Mouse (Mus musculus) liver, postnatal 0 days (tissue): ENCODE measurements at regions not wholly inside any gene's neighbourhood (a gene's known extent, or its start where the extent isn't known, plus 50 kb on each side); places are given as distances from the start of the nearest gene placed in this dataset.

ENCODE experiments used
- ATAC-seq: fragments of 200-750 bp; cut with Nextera tagmentation; 2 replicates; pipeline ENCODE4 v1.8.0; 2017; ENCODE audit warnings: mild to moderate bottlenecking, moderate library complexity
- DNase-seq: peaks from one replicate; pipeline ENCODE4 v3.0.0-alpha.2; 2016
- H3K27ac ChIP-seq: fragments of 300-500 bp; sonication (generic); 2 replicates; pipeline ENCODE4 v1.5.1; 2014; ENCODE audit warnings: antibody characterized with exemption, moderate library complexity, mild to moderate bottlenecking, low read depth
- H3K27me3 ChIP-seq: fragments of 300-500 bp; sonication (generic); 2 replicates; pipeline ENCODE4 v1.6.1; 2014; ENCODE audit warnings: low read length, control low read depth, mixed read lengths; ENCODE audit not compliant: insufficient read depth
- H3K36me3 ChIP-seq: fragments of 300-500 bp; sonication (generic); replicated peaks from 2 replicates; pipeline ENCODE4 v1.6.1; 2014; ENCODE audit warnings: mild to moderate bottlenecking, control low read depth, low read length, moderate library complexity, mixed read lengths; ENCODE audit not compliant: insufficient read depth
- H3K4me1 ChIP-seq: fragments of 300-500 bp; sonication (generic); 2 replicates; pipeline ENCODE4 v1.6.1; 2014; ENCODE audit warnings: antibody characterized with exemption, mild to moderate bottlenecking, control low read depth; ENCODE audit not compliant: insufficient read depth
- H3K4me2 ChIP-seq: fragments of 300-500 bp; sonication (generic); 2 replicates; pipeline ENCODE4 v1.6.1; 2014; ENCODE audit warnings: low read depth, mild to moderate bottlenecking, low read length, moderate library complexity, mixed read lengths
- H3K4me3 ChIP-seq: fragments of 300-500 bp; sonication (generic); 2 replicates; pipeline ENCODE4 v1.5.1; 2014; ENCODE audit warnings: low read depth, low read length
- H3K9ac ChIP-seq: fragments of 300-500 bp; sonication (generic); replicated peaks from 2 replicates; pipeline ENCODE4 v1.6.1; 2014; ENCODE audit warnings: mild to moderate bottlenecking, moderate library complexity
- H3K9me3 ChIP-seq: fragments of 300-500 bp; sonication (generic); 2 replicates; pipeline ENCODE4 v1.6.1; 2016; ENCODE audit warnings: mild to moderate bottlenecking, control low read depth, low read length, mixed read lengths
- CTCF ChIP-seq: sonication (generic); IDR thresholded peaks from 2 replicates; pipeline ENCODE4 v1.5.1; 2016; ENCODE audit warnings: antibody characterized with exemption, low read depth
- EP300 ChIP-seq: IDR thresholded peaks from 2 replicates; pipeline ENCODE4 v1.6.1; 2016; ENCODE audit warnings: antibody characterized with exemption, low read depth, mild to moderate bottlenecking
- WGBS: fragments of 180-500 bp; shearing (Covaris S2); extraction: QIAGEN DNeasy Blood & Tissue Kit; methylation state at CpG from one replicate; pipeline ENCODE4 v1.1.7; 2014; ENCODE audit not compliant: insufficient replicate concordance; 5-methylcytosine and 5-hydroxymethylcytosine counted together

DNA sequence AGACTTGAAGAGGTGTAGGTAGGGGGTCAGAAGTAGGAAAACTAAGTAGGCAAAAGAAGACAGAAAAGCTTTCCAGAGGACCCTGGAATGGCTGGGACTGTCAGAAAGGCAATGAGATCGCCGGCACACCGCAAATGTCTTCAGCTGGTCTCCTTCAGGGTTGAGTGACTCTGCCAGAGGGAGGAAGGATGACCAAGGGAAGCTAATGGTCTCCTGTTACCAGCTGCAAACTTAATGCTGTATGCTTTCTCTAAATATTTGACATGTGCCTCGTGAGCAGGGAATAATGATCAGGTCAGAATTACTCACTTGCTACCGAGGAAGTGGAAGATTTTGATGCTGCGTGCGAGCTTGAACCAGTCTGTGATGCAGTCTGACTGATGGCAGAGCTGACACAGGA lies 125.2 kb upstream of the Syt6 start:
- Histone ChIP-seq H3K27ac (no peak overlapping the region), H3K36me3 (no peaks in the 10 kb centered on the region), H3K4me2 (no peak overlapping the region), H3K4me3 (no peak overlapping the region), H3K9me3 (no peaks in the 10 kb centered on the region), H3K9ac (no peak overlapping the region), H3K27me3 (no peaks in the 10 kb centered on the region), H3K4me1 (no peaks in the 10 kb centered on the region)
- DNase-seq (no peak), ATAC-seq (no peak)
- 78% methylated on average over 7 of the region's 7 CpGs for WGBS
- no peak for TF ChIP-seq CTCF
- no peak for TF ChIP-seq EP300

GRCm38 (mm10) chr3:103451971-103452370 lies 123.1 kb upstream of the Syt6 start:
- H3K4me3 ChIP-seq = no peak overlapping the region
- H3K36me3 ChIP-seq = no peaks in the 10 kb centered on the region
- H3K27ac ChIP-seq = no peak overlapping the region
- no peaks in the 10 kb centered on the region for H3K27me3 ChIP-seq
- ATAC-seq (no peak), DNase-seq (no peak)
- no peak overlapping the region for H3K9ac ChIP-seq
- TF ChIP-seq EP300 (no peak), CTCF (no peak)
- WGBS = 67% methylated on average over 3 of the region's 3 CpGs
- no peaks in the 10 kb centered on the region for H3K9me3 ChIP-seq
- H3K4me1 ChIP-seq = no peaks in the 10 kb centered on the region
- no peak overlapping the region for H3K4me2 ChIP-seq

DNA sequence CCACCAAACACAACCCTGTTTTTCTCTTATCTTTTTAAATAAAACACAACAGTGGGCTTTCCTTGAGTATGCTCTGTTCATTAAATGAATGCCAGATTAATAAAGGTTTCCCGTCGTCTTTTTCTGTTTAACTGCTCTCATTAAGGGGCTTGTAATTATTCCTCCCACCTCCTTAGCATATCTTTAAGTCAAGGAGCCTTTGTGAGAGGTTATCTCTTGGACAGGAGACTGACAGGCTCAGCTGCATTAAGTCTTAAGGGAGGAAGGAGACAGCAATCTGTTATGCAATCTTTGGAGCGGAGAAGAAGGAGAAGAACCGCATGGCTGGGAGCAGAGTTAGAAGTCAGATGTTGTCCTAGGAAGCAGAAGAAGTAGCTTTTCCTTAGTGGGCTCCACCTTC lies 111.3 kb upstream of the Syt6 start:
- ATAC-seq (no peak), DNase-seq (no peak)
- no peaks in the 10 kb centered on the region for H3K27me3 ChIP-seq
- no peak overlapping the region for H3K27ac ChIP-seq
- peaks cover 6% of the 10 kb centered on the region; the same call in 1 of the 2 replicates for H3K4me1 ChIP-seq
- 58% methylated on average over 4 of the region's 4 CpGs for WGBS
- no peaks in the 10 kb centered on the region for H3K9me3 ChIP-seq
- no peak overlapping the region for H3K9ac ChIP-seq
- no peaks in the 10 kb centered on the region for H3K36me3 ChIP-seq
- H3K4me2 ChIP-seq = no peak overlapping the region
- TF ChIP-seq EP300 (no peak), CTCF (no peak)
- no peak overlapping the region for H3K4me3 ChIP-seq

DNA sequence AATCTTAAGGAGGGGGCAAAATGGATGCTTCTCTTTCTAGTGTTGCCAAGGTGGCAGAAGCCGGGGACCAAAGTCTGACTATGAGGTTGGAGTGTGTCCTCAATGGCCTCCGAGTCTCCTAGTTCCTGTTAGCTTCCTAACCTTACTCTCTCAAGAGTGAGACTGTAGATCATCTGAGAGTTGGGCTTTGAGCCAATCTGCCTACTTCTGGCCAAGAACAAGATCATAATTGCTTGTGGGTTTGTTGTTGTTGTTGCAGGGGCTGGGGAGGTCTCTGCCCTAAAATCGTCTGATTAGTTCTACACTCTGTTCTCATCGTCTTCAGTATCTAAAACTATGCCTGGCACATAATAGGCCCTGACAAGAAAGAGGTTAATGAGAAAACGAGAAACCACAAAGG lies 110.8 kb upstream of the Syt6 start:
- Histone ChIP-seq H3K27ac (no peak overlapping the region), H3K4me2 (no peak overlapping the region), H3K36me3 (no peaks in the 10 kb centered on the region), H3K9ac (no peak overlapping the region), H3K9me3 (no peaks in the 10 kb centered on the region), H3K4me3 (no peak overlapping the region), H3K4me1 (peaks cover 6% of the 10 kb centered on the region; the same call in 1 of the 2 replicates), H3K27me3 (no peaks in the 10 kb centered on the region)
- 54% methylated on average over 5 of the region's 5 CpGs for WGBS
- DNase-seq (no peak), ATAC-seq (no peak)
- TF ChIP-seq CTCF (no peak), EP300 (no peak)

DNA sequence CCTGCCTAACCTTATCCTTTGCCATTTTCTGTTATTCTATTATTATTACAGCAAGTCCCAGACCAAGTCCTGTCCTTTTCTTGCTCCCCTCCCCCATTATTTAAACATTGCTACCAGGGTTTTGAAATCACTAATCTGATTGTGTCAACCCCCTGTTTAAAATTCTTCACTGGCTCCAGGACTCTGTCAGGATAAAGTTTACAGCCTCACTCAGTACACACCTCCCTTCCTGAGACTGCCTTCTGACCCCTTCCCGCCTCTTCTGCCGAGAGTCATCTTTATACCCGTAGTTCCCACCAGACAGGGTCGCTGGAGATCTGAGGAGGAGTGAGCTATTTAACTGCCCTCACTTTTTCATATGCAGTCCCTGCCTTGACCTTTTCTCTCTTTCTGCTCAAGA lies 110.3 kb upstream of the Syt6 start:
- TF ChIP-seq CTCF (no peak), EP300 (no peak)
- no peak overlapping the region for H3K4me3 ChIP-seq
- no peaks in the 10 kb centered on the region for H3K27me3 ChIP-seq
- DNase-seq = no peak
- H3K9ac ChIP-seq = no peak overlapping the region
- 38% methylated on average over 4 of the region's 4 CpGs for WGBS
- H3K4me2 ChIP-seq = peak overlapping the region; percentile 35; the same call in 1 of the 2 replicates
- H3K27ac ChIP-seq = peak overlapping the region; percentile 39; the same call in 1 of the 2 replicates
- H3K9me3 ChIP-seq = no peaks in the 10 kb centered on the region
- H3K4me1 ChIP-seq = peaks cover 6% of the 10 kb centered on the region; the same call in 1 of the 2 replicates
- peak; percentile 72; the same call in 1 of the 2 replicates for ATAC-seq
- no peaks in the 10 kb centered on the region for H3K36me3 ChIP-seq

- Histone ChIP-seq H3K4me3 (no peak overlapping the region), H3K36me3 (no peaks in the 10 kb centered on the region), H3K4me1 (peaks cover 6% of the 10 kb centered on the region; the same call in 1 of the 2 replicates), H3K9me3 (no peaks in the 10 kb centered on the region), H3K27me3 (no peaks in the 10 kb centered on the region), H3K9ac (no peak overlapping the region), H3K4me2 (peak overlapping the region; percentile 35; the same call in 1 of the 2 replicates), H3K27ac (peak overlapping the region; percentile 39; the same call in 1 of the 2 replicates)
- DNase-seq = peak; percentile 30
- no peak for TF ChIP-seq CTCF
- 64% methylated on average over 7 of the region's 7 CpGs for WGBS
- ATAC-seq = peak; percentile 72
Measured at GRCm38 (mm10) chr3:103465132-103465690, 109.8 kb upstream of the Syt6 start.
